Mouse (Mus musculus) spleen, postnatal 14 days (tissue): ENCODE results near the gene Tet1.

Experiments used
- DNase-seq, 2 experiments: peaks; one replicate each; pipeline ENCODE4 v3.0.0; 2021 to 2022; ENCODE audit warnings: low spot score in 2 of 2

The Tet1 gene

GRCm38 (mm10) chr10:62892549-62893232 lies 16.1 kb downstream of the Tet1 start:
- no peak for DNase-seq

- DNase-seq = no peak
These were observed 17.8 kb downstream of the Tet1 start for GRCm38 (mm10) chr10:62891025-62891424.

- no peak for DNase-seq
These were observed 21.8 kb downstream of the Tet1 start for GRCm38 (mm10) chr10:62886799-62887591.

- DNase-seq = no peak
These were observed 22.6 kb downstream of the Tet1 start for GRCm38 (mm10) chr10:62885969-62886798.

GRCm38 (mm10) chr10:62885460-62885859 lies 23.3 kb downstream of the Tet1 start:
- DNase-seq = no peak

- no peak for DNase-seq
These were observed 24.3 kb downstream of the Tet1 start for GRCm38 (mm10) chr10:62884517-62884916.

GRCm38 (mm10) chr10:62883933-62884372 lies 24.8 kb downstream of the Tet1 start:
- DNase-seq = no peak

- no peak for DNase-seq
These were observed 27.6 kb downstream of the Tet1 start for GRCm38 (mm10) chr10:62881211-62881610.

- no peak for DNase-seq
These were observed 30.7 kb downstream of the Tet1 start for GRCm38 (mm10) chr10:62878056-62878455.

GRCm38 (mm10) chr10:62875565-62875964 lies 33.2 kb downstream of the Tet1 start:
- no peak for DNase-seq

GRCm38 (mm10) chr10:62874828-62875227 lies 34.0 kb downstream of the Tet1 start:
- no peak for DNase-seq

- DNase-seq = no peak
These were observed 42.6 kb downstream of the Tet1 start for GRCm38 (mm10) chr10:62866035-62866791.

- peak in 1 of 2 experiments; percentile 31 for DNase-seq
These were observed 43.4 kb downstream of the Tet1 start for GRCm38 (mm10) chr10:62865167-62866034.

- no peak for DNase-seq
These were observed 45.2 kb downstream of the Tet1 start for GRCm38 (mm10) chr10:62863563-62863962.

- DNase-seq = no peak
These were observed 46.4 kb downstream of the Tet1 start for GRCm38 (mm10) chr10:62862435-62862834.

- DNase-seq = no peak
These were observed 49.8 kb downstream of the Tet1 start for GRCm38 (mm10) chr10:62858967-62859366.

- DNase-seq = no peak
These were observed 52.0 kb downstream of the Tet1 start for GRCm38 (mm10) chr10:62856690-62857290.

GRCm38 (mm10) chr10:62854992-62855391 lies 53.8 kb downstream of the Tet1 start:
- DNase-seq = no peak

GRCm38 (mm10) chr10:62854581-62854980 lies 54.2 kb downstream of the Tet1 start:
- no peak for DNase-seq

GRCm38 (mm10) chr10:62851578-62851977 lies 57.2 kb downstream of the Tet1 start:
- DNase-seq = no peak
